Mouse (Mus musculus) thymus, adult 2 months (tissue): ENCODE measurements around the gene Gpr152.

Experiments
- CTCF ChIP-seq: fragments of 200-500 bp; IDR thresholded peaks from 2 replicates; pipeline ENCODE4 v1.5.1; 2012; ENCODE audit warnings: mild to moderate bottlenecking, control low read depth, low read length, moderate library complexity, borderline replicate concordance; ENCODE audit not compliant: control insufficient read depth, poor library complexity, insufficient read depth; ENCODE audit errors: extremely low read depth
- POLR2A ChIP-seq: fragments of 200-500 bp; IDR thresholded peaks from 2 replicates; pipeline ENCODE4 v1.6.1; 2012; ENCODE audit warnings: mild to moderate bottlenecking, low read length, control low read depth, moderate library complexity; ENCODE audit not compliant: control insufficient read depth, poor library complexity, insufficient read depth; ENCODE audit errors: extremely low read depth

- TF ChIP-seq CTCF (no peak), POLR2A (no peak)
Measured at GRCm38 (mm10) chr19:4164721-4165120, 25.1 kb downstream of the Gpr152 start.
